Mouse (Mus musculus) kidney, embryonic 16.5 days (tissue): Measurements from ENCODE around the gene Nek9. TPM values are rescaled to one million over a fixed set of nuclear protein-coding genes. Genes with fewer than 3 reads are reported as not detected.

Source experiments
- ATAC-seq: fragments of 200-750 bp; cut with Nextera tagmentation; 2 replicates; pipeline ENCODE4 v1.8.0; 2017; ENCODE audit warnings: moderate TSS enrichment; ENCODE audit not compliant: low FRiP score, low TSS enrichment
- H3K27ac ChIP-seq: fragments of 300-500 bp; sonication (generic); 2 replicates; pipeline ENCODE4 v1.5.1; 2014; ENCODE audit warnings: low read length
- H3K27me3 ChIP-seq: fragments of 300-500 bp; sonication (generic); 2 replicates; pipeline ENCODE4 v1.6.1; 2014; ENCODE audit warnings: low read length, control low read depth, mixed read lengths; ENCODE audit not compliant: insufficient read depth
- H3K36me3 ChIP-seq: fragments of 300-500 bp; sonication (generic); 2 replicates; pipeline ENCODE4 v1.6.1; 2014; ENCODE audit warnings: low read length, control low read depth, mixed read lengths; ENCODE audit not compliant: insufficient read depth
- H3K4me1 ChIP-seq: fragments of 300-500 bp; sonication (generic); 2 replicates; pipeline ENCODE4 v1.6.1; 2014; ENCODE audit warnings: low read length, control low read depth, mixed read lengths; ENCODE audit not compliant: insufficient read depth
- H3K4me2 ChIP-seq: fragments of 300-500 bp; sonication (generic); replicated peaks from 2 replicates; pipeline ENCODE4 v1.6.1; 2014; ENCODE audit warnings: low read depth, low read length
- H3K4me3 ChIP-seq: fragments of 300-500 bp; sonication (generic); 2 replicates; pipeline ENCODE4 v1.5.1; 2014; ENCODE audit warnings: mild to moderate bottlenecking, low read length
- H3K9ac ChIP-seq: fragments of 300-500 bp; sonication (generic); replicated peaks from 2 replicates; pipeline ENCODE4 v1.6.1; 2014; ENCODE audit warnings: low read length
- H3K9me3 ChIP-seq: fragments of 300-500 bp; sonication (generic); 2 replicates; pipeline ENCODE4 v1.6.1; 2016; ENCODE audit warnings: low read length, control low read depth
- WGBS: fragments of 180-500 bp; shearing (Covaris S2); extraction: QIAGEN DNeasy Blood & Tissue Kit; methylation state at CpG from one replicate; pipeline ENCODE4 v1.1.7; 2014; 5-methylcytosine and 5-hydroxymethylcytosine counted together
- polyA plus RNA-seq: library from polyadenylated mRNA; unstranded; fragments of >200 nt; fragmentation: Nextera tagmentation; extraction: Ambion mirVana; gene quantifications from 2 replicates; pipeline ENCODE4 v1.2.1, GENCODE M21; 2015

Gene Nek9
- 20.7 and 23.9 TPM in 2 replicates for polyA plus RNA-seq

- under 1% methylated on average over 36 of the region's 36 CpGs for WGBS
- H3K9ac ChIP-seq = peak within 1 kb of the TSS; percentile 98
- H3K27me3 ChIP-seq = no peaks in the 10 kb centered on the region
- peak within 1 kb of the TSS; percentile 77 for H3K4me2 ChIP-seq
- H3K9me3 ChIP-seq = no peaks in the 10 kb centered on the region
- ATAC-seq = peak; percentile 91
- H3K36me3 ChIP-seq = peaks cover 20% of the 10 kb centered on the region
- H3K4me3 ChIP-seq = peak within 1 kb of the TSS; percentile 99
- peak within 1 kb of the TSS; percentile 91 for H3K27ac ChIP-seq
- H3K4me1 ChIP-seq = peaks cover 16% of the 10 kb centered on the region
Measured at GRCm38 (mm10) chr12:85339243-85339729, at the start of gene Nek9. Gene Nek9 (minus strand): TSS chr12:85339362.

GRCm38 (mm10) chr12:85385995-85386375, 46.8 kb upstream of the Nek9 start:
- Histone ChIP-seq H3K27me3 (no peaks in the 10 kb centered on the region), H3K4me2 (no peak overlapping the region), H3K9ac (no peak overlapping the region), H3K4me3 (no peak overlapping the region), H3K36me3 (no peaks in the 10 kb centered on the region), H3K9me3 (no peaks in the 10 kb centered on the region), H3K27ac (no peak overlapping the region), H3K4me1 (no peaks in the 10 kb centered on the region)
- WGBS = 52% methylated on average over 5 of the region's 5 CpGs
- no peak for ATAC-seq

- 73% methylated on average over 10 of the region's 10 CpGs for WGBS
- H3K36me3 ChIP-seq = no peaks in the 10 kb centered on the region
Measured at GRCm38 (mm10) chr12:85385329-85385994, 46.3 kb upstream of the Nek9 start.

GRCm38 (mm10) chr12:85382761-85383680, 43.9 kb upstream of the Nek9 start:
- WGBS = 73% methylated on average over 14 of the region's 14 CpGs
- H3K27ac ChIP-seq = no peak overlapping the region
- H3K4me2 ChIP-seq = no peak overlapping the region
- H3K9me3 ChIP-seq = no peaks in the 10 kb centered on the region
- no peak overlapping the region for H3K4me3 ChIP-seq
- no peaks in the 10 kb centered on the region for H3K4me1 ChIP-seq
- no peak overlapping the region for H3K9ac ChIP-seq
- no peak for ATAC-seq
- no peaks in the 10 kb centered on the region for H3K27me3 ChIP-seq
- no peaks in the 10 kb centered on the region for H3K36me3 ChIP-seq

More at GRCm38 (mm10) chr12:85385329-85385994, 46.3 kb upstream of the Nek9 start:
- Histone ChIP-seq H3K27ac (no peak overlapping the region), H3K9ac (no peak overlapping the region), H3K27me3 (no peaks in the 10 kb centered on the region), H3K4me1 (no peaks in the 10 kb centered on the region), H3K4me2 (no peak overlapping the region), H3K9me3 (no peaks in the 10 kb centered on the region), H3K4me3 (no peak overlapping the region)
- no peak for ATAC-seq

GRCm38 (mm10) chr12:85381570-85381969, 42.4 kb upstream of the Nek9 start:
- no peaks in the 10 kb centered on the region for H3K9me3 ChIP-seq

GRCm38 (mm10) chr12:85380942-85381341, 41.8 kb upstream of the Nek9 start:
- H3K9ac ChIP-seq = no peak overlapping the region
- no peaks in the 10 kb centered on the region for H3K4me1 ChIP-seq
- ATAC-seq = no peak
- no peak overlapping the region for H3K4me3 ChIP-seq
- H3K27ac ChIP-seq = no peak overlapping the region
- no peaks in the 10 kb centered on the region for H3K9me3 ChIP-seq
- 80% methylated on average over 7 of the region's 7 CpGs for WGBS
- H3K27me3 ChIP-seq = no peaks in the 10 kb centered on the region
- H3K4me2 ChIP-seq = no peak overlapping the region
- H3K36me3 ChIP-seq = no peaks in the 10 kb centered on the region

More at GRCm38 (mm10) chr12:85381570-85381969, 42.4 kb upstream of the Nek9 start:
- Histone ChIP-seq H3K4me2 (no peak overlapping the region), H3K36me3 (no peaks in the 10 kb centered on the region), H3K4me1 (no peaks in the 10 kb centered on the region), H3K4me3 (no peak overlapping the region), H3K27me3 (no peaks in the 10 kb centered on the region), H3K27ac (no peak overlapping the region), H3K9ac (no peak overlapping the region)
- ATAC-seq = no peak
- WGBS = 89% methylated on average over 6 of the region's 6 CpGs

- Histone ChIP-seq H3K36me3 (no peaks in the 10 kb centered on the region), H3K27ac (no peak overlapping the region), H3K9me3 (no peaks in the 10 kb centered on the region), H3K4me1 (no peaks in the 10 kb centered on the region), H3K9ac (no peak overlapping the region), H3K4me2 (no peak overlapping the region), H3K4me3 (no peak overlapping the region), H3K27me3 (no peaks in the 10 kb centered on the region)
- ATAC-seq = no peak
- 76% methylated on average over 1 of the region's 1 CpGs for WGBS
Measured at GRCm38 (mm10) chr12:85380308-85380707, 41.1 kb upstream of the Nek9 start.

GRCm38 (mm10) chr12:85378271-85378670, 39.1 kb upstream of the Nek9 start:
- Histone ChIP-seq H3K4me2 (no peak overlapping the region), H3K9me3 (no peaks in the 10 kb centered on the region), H3K4me1 (0 out of 2 replicates have a peak, but pooled peaks cover under 1% of the 10 kb centered on the region), H3K27ac (no peak overlapping the region), H3K36me3 (no peaks in the 10 kb centered on the region), H3K27me3 (no peaks in the 10 kb centered on the region), H3K4me3 (no peak overlapping the region), H3K9ac (no peak overlapping the region)
- ATAC-seq = no peak
- WGBS = 83% methylated on average over 2 of the region's 2 CpGs

GRCm38 (mm10) chr12:85374561-85375272, 35.6 kb upstream of the Nek9 start, which contains the start of gene Tmed10:
Gene Tmed10 (minus strand): TSS chr12:85374847.
- H3K36me3 ChIP-seq = no peaks in the 10 kb centered on the region
- H3K9me3 ChIP-seq = no peaks in the 10 kb centered on the region
- peak within 1 kb of the TSS; percentile 88 for H3K9ac ChIP-seq
- ATAC-seq = peak; percentile 95
- H3K27me3 ChIP-seq = no peaks in the 10 kb centered on the region
- H3K4me2 ChIP-seq = peak within 1 kb of the TSS; percentile 62
- H3K4me3 ChIP-seq = peak within 1 kb of the TSS; percentile 94
- peaks cover 25% of the 10 kb centered on the region for H3K4me1 ChIP-seq
- under 1% methylated on average over 37 of the region's 37 CpGs for WGBS
- H3K27ac ChIP-seq = peak within 1 kb of the TSS; percentile 78
